Mouse (Mus musculus): ENCODE results near the gene Wrap73.
A peak's percentile ranks its signal among the peaks of the same experiment; 100 is the strongest.

GRCm38 (mm10) chr4:154121800-154122199 is 20.4 kb upstream of the Wrap73 start:
- peak; percentile 93 for TF ChIP-seq EP300 (IDR thresholded peaks at IDR 0.05; ENCODE audit: low read depth)
- TF ChIP-seq CTCF (IDR thresholded peaks at IDR 0.05; ENCODE audit: low read depth) = peak; percentile 31

All from liver, embryonic 14.5 days (tissue).